Mouse (Mus musculus) testis, postnatal 14 days (tissue): Measurements from ENCODE around the gene Lypd4.

Experiments used
- DNase-seq: peaks from one replicate; pipeline ENCODE4 v3.0.0; 2021; ENCODE audit warnings: low spot score

The Lypd4 gene

GRCm38 (mm10) chr7:24887096-24887495 is 17.4 kb upstream of the Lypd4 start:
- DNase-seq: no peak

- DNase-seq: no peak
These were observed 16.5 kb upstream of the Lypd4 start for GRCm38 (mm10) chr7:24886308-24886633.

- no peak for DNase-seq
These were observed 15.9 kb upstream of the Lypd4 start for GRCm38 (mm10) chr7:24885468-24886307.

GRCm38 (mm10) chr7:24884693-24885291 is 15.1 kb upstream of the Lypd4 start:
- DNase-seq: no peak

DNA sequence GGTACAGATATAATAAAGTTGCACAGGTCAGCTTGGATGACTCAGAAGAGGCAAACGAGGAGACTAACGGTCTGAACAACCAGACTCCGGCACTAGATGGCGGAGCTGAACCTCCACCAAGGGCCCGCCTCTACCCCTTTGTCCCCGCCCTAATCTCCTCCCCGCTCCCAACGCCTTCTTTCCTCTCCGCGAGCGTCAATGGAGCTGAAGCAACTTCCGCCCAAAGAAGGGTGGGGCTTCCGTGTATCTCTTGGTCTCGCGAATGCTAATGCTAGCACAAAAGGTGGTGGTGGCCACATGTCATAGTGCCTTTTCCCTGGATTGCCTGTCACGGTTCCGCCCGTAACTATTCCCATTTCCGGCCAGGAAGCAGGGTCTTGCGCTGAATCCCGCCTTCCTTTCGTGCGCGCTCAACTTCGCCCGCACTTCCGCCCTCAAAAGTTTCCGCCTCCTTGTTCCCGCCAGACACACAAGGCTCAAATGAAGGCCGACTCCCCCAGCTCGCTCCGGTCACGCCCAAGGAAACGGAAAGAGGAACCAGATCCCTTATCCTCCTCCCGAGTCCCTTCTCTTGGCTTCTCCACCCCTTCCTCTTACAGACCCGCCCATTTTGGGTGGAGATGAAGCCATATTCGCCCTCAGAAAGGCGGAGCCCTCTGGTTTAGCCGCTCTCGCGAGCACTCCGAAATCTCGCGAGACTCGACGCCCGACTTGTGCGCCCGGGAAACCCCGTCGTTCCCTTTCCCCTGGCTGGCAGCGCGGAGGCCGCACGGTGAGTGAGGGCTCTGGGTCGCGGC is 14.4 kb upstream of the Lypd4 start, which contains the start of gene Rps19:
Gene Rps19, plus strand, starts transcription at position 476 of the 797 bp plus-strand sequence.
- peak; percentile 98 for DNase-seq

DNA sequence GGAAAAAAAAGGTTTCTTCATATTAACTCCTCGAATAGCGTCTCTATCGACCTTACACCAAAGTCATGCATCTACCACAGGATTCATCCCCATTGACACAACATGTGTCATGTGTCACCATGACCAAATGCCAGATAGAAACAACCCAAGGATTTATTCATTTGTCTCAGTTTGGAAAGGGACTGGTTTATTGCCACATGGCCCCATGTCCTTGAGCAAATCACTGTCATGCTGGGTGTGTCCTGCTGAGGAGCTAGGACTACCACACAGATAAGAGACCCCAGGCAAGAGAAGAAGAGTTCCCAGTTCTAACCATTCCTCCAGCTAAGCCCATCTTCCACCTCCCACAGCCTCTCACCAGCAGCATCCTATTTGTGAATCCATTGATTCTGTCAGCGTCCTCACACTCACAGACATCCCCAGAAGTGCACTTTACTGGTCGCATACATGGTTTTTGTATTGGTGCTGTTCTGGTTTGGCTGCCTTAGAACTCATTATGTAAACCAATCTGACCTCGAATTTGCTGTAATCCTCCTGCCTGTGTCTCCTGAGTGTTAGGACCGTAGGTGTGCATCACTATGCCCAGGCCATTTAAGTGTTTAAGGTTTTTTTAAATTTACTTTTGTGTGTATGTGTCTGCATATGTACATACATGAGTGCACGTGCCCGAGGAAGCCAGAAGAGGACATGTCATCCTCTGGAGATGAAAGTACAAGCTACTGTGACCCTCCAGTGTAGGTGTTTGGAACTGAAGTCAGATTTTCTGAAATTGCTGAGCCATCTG is 12.9 kb upstream of the Lypd4 start:
- no peak for DNase-seq

- no peak for DNase-seq
These were observed 9.9 kb upstream of the Lypd4 start for GRCm38 (mm10) chr7:24879620-24880019.

DNA sequence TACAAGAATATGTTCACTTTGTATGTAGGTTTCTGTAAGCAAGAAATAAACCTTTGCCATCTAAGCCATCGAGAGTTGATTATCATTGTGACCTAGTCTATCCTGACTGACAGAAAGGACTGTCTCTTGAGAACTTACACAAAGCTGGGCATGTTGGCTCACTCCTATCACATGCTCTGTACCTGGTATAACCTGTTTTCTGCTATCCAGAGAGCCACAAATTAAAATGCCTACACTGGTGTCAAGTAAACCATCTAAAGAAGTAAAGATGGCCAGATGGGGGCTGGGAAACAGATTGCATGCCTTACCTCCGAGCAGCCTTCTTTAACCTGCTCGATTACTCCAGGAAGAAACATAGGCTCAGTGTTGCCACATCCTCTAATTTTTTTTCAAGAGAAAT is 7.8 kb upstream of the Lypd4 start:
- DNase-seq: no peak

DNA sequence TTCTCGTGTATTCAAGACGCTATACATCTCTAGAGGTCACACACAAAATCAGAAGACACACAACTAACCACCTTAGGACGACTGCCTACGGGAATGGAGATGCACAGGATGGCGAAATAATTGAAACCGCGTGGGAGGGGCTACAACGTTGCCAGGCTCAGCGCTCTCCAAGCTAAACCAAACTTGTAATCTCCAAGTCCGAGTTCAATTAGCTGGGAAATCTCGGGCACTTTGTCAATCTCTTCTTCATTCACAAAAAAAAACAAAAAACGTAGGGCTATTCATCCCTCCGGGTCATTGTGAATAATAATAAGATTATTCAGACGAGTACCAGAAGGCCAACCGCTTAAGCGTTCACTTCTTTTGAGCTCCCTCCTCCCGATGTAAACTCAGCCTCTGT is 661 bp downstream of the Lypd4 start:
- no peak for DNase-seq

DNA sequence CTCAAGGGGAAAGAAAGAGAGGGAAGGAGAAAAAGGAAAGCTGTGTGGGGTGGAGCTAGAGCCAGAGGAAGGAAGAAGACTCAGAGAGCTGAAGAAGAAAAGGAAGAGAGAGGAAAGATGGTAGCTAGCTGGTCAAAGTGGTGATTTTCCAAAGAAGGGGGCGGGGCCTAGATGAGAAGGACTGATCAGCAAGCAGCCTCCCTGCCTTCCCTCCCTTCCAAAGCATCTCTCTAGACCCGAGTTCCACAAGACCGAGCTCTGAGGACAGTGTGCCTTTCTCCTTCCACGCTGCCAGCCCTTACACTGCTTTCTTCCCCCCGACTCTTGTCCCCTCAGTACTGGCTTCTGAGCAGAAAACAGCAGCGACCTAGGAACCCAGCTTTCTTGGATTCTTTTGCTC is 5.6 kb downstream of the Lypd4 start:
- no peak for DNase-seq

GRCm38 (mm10) chr7:24862853-24863252 is 6.9 kb downstream of the Lypd4 start:
- no peak for DNase-seq

DNA sequence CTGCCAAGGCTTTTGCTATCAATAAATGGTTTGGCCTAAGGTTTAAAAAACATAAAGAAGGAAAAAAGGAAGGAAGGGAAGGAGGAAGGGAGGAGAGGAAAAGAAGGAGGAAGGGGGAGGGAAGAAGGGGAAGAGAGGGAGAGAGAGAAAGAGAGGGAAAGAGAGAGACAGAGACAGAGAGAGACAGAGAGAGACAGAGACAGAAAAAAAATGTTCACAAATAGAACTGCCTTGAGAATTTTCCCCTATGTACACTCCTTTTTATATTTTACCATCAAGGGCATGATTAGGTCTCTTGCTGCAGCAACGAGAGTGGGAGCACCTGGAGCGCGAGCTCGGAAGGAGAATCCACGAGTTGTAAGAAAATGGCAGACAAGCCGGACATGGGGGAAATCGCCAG is 7.8 kb downstream of the Lypd4 start, which contains the start of gene Gm9844:
Gene Gm9844, plus strand, starts transcription at position 301 of the 400 bp plus-strand sequence.
- no peak for DNase-seq

GRCm38 (mm10) chr7:24859234-24859633 is 10.5 kb downstream of the Lypd4 start:
- DNase-seq: no peak

GRCm38 (mm10) chr7:24856460-24857120 is 13.2 kb downstream of the Lypd4 start:
- no peak for DNase-seq

GRCm38 (mm10) chr7:24853695-24854094 is 16.0 kb downstream of the Lypd4 start:
- no peak for DNase-seq

GRCm38 (mm10) chr7:24853233-24853563 is 16.5 kb downstream of the Lypd4 start:
- DNase-seq: no peak

- DNase-seq: no peak
These were observed 17.0 kb downstream of the Lypd4 start for GRCm38 (mm10) chr7:24852557-24853232.

DNA sequence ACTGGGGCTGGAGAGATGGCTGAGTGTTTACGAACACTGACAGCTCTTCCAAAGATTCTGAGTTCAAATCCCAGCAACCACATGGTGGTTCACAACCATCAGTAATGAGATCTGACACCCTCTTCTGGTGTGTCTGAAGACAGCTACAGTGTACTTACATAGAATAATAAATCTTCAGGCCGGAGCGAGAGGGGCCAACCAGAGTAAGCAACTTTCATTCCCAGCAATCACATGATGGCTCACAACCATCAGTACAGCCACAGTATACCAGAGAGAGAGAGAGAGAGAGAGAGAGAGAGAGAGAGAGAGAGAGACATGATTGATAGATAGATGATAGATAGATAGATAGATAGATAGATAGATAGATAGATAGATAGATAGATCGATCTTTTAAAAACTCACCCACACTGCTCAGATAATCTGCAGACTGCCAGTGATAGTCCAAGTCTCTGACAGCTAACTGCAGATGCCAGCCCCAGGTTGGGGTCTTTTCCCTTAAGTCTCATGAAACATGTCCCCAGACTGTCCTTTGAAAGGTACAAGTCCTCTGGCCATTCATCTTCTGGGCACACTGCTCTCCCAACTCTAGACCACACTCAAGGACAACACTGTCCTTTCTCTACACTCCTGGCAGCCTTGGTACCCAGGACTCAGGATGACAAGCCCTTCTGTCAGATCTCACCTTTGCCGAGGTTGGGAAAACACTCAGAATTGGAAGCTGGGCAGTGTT is 18.0 kb downstream of the Lypd4 start:
- DNase-seq: no peak

DNA sequence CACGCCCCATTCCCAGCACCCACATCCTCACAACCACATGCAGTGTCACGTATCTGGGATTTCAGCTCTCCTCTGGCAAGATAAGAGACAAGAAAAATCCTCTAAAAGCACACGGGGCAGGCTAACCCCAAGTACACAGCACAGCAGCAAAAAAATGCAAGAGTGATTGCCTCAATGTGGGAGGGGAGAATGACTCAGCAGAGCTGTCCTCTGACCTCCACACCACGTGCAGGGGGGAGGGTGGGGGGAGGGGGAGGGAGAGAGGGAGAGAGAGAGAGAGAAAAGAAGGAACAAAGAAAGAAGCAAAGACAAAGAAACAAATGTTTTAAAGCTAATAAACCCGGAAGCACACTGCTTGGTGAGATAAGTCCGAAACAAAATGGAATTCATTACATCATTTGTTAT is 18.8 kb downstream of the Lypd4 start:
- no peak for DNase-seq

DNA sequence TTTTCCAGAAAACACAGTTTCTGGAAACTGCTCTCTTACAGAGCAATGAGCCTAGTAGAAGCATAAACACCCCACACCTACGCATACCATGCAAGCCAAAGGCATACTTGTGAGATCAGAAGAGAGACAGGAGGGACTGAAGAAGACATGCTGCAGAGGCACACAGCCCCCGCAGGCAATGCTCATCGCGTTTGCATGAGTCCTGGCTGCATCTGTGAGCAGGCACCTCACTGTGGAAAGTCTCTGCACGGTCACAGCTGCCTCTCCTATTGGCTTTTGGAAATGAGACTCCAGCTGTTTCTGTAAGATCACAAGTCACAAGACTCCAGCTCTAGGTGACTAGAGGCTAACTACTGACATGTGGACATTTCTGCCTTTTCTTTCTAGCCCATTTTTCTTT is 19.6 kb downstream of the Lypd4 start:
- no peak for DNase-seq
